In the genomic region with DNA sequence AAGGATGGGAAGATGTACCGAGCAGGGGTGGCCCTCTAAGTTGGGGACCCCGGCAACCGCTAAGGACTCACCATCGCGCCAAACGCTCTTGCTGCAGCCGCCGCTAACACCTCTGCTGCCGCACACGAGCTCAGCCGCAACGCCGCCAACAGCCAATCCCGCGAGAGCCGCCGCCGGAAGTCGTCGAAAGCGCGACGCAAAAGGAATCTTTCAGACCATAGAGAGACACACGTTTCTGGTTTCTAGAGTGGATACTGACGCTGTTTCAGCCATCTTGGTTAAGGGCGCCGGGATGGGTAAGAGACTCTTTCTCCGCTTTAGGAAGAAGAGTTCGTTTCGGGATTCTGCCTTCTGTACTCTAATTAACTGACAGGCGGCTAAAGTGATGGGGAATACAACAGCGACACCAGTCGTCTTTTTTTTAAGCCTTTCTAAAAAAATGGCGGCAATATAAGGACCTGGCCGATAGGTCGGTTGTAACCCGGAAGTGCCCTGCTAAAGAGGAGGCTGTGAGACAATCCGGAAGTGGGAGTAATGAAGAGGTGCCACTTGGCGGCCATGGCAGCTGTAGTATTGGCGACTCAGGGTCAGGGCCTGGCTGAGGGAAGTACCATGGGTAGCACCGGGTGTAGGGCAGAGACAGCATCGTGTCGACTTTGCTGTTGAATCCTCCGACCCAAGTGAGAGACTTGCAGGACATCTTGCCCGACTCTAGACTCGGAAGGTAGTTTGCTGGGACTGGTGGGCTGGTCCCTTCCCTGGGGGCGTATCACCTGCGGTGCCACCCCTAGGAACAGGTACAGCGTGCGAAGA, we compare ENCODE assay signal across 7 mouse cellular contexts. TPM values are rescaled to one million over a fixed set of nuclear protein-coding genes. Genes with fewer than 3 reads are reported as not detected.
A peak's percentile ranks its signal among the peaks of the same experiment; 100 is the strongest.
DNase-seq lines count a peak whose midpoint lies in the region; ATAC-seq lines count a peak whose summit lies in the region.

Gene Slc39a9, plus strand, starts transcription at position 191 of the 813 bp plus-strand sequence.
Gene Erh, minus strand, starts transcription at position 649 of the 813 bp plus-strand sequence.

- peak within 1 kb of the TSS; percentile 93 for H3K9ac ChIP-seq in intestine, embryonic 16.5 days (ENCODE audit: low read depth, low read length)
- H3K9ac ChIP-seq in midbrain, embryonic 11.5 days (ENCODE audit: low read length) = peak within 1 kb of the TSS; percentile 97

- no peaks in the 10 kb centered on the region for H3K27me3 ChIP-seq in intestine, embryonic 16.5 days (replicated peaks; ENCODE audit: control insufficient read depth, insufficient read depth, low read length)
- no peaks in the 10 kb centered on the region for H3K27me3 ChIP-seq in midbrain, embryonic 11.5 days (ENCODE audit: control insufficient read depth, insufficient read depth, low read length)

- H3K36me3 ChIP-seq in intestine, embryonic 16.5 days (ENCODE audit: control insufficient read depth, insufficient read depth, low read length) = 0 out of 2 replicates have a peak, but pooled peaks cover 3% of the 10 kb centered on the region
- peaks cover 8% of the 10 kb centered on the region for H3K36me3 ChIP-seq in midbrain, embryonic 11.5 days (ENCODE audit: control insufficient read depth, insufficient read depth, low read length)

- peak; percentile 98 for ATAC-seq in intestine, embryonic 16.5 days
- peak; percentile 98 for ATAC-seq in midbrain, embryonic 11.5 days (ENCODE audit: low FRiP score)

- intact Hi-C loops in left cerebral cortex, postnatal 36 days (cut with DNase I) = no loop called here

- H3K4me2 ChIP-seq in intestine, embryonic 16.5 days (ENCODE audit: low read depth, low read length) = peak within 1 kb of the TSS; percentile 80
- H3K4me2 ChIP-seq in midbrain, embryonic 11.5 days = peak within 1 kb of the TSS; percentile 85

- no peaks in the 10 kb centered on the region for H3K9me3 ChIP-seq in intestine, embryonic 16.5 days (ENCODE audit: control insufficient read depth, low read length)
- H3K9me3 ChIP-seq in midbrain, embryonic 11.5 days (ENCODE audit: control insufficient read depth, low read length) = no peaks in the 10 kb centered on the region

- WGBS in intestine, embryonic 16.5 days = under 1% methylated on average over 50 of the region's 50 CpGs
- WGBS in midbrain, embryonic 11.5 days = under 1% methylated on average over 50 of the region's 50 CpGs

- peak within 1 kb of the TSS; percentile 70 for H3K27ac ChIP-seq in intestine, embryonic 16.5 days (ENCODE audit: low read length)
- H3K27ac ChIP-seq in midbrain, embryonic 11.5 days (ENCODE audit: low read depth, low read length) = peak within 1 kb of the TSS; percentile 71

- DNase-seq in adrenal gland, adult 8-10 months = peak; percentile 92
- peak; percentile 94 for DNase-seq in embryo, embryonic 9.5 days (ENCODE audit: extremely low spot score)
- peak; percentile 78 to 93 for DNase-seq in gastrocnemius, postnatal 4 days (ENCODE audit: low spot score in 2 of 2)
- peak; percentile 94 to 96 for DNase-seq in left cerebral cortex, postnatal 36 days (ENCODE audit: low spot score in 2 of 2)
- peak; percentile 99 for DNase-seq in midbrain, embryonic 11.5 days (ENCODE audit: low spot score, missing footprints)
- peak; percentile 91 for DNase-seq in skeletal muscle tissue, adult 2 months (ENCODE audit: low read depth, low spot score)

- H3K4me1 ChIP-seq in intestine, embryonic 16.5 days (ENCODE audit: control insufficient read depth, insufficient read depth, low read length) = peaks cover 19% of the 10 kb centered on the region
- peaks cover 21% of the 10 kb centered on the region for H3K4me1 ChIP-seq in midbrain, embryonic 11.5 days (ENCODE audit: control insufficient read depth, insufficient read depth, low read length)

- peak within 1 kb of the TSS; percentile 79 for H3K4me3 ChIP-seq in intestine, embryonic 16.5 days (ENCODE audit: low read length)
- peak within 1 kb of the TSS; percentile 99 for H3K4me3 ChIP-seq in midbrain, embryonic 11.5 days (ENCODE audit: low read depth, low read length)

RNA-seq across cellular contexts. Expression of gene Slc39a9, which starts in this region (rescaled TPM):
- 10 to 100 TPM; 50.0 to 60.0 (median 55.6) TPM for total RNA-seq in adrenal gland, adult 8-10 months (2022)
- total RNA-seq in gastrocnemius, postnatal 4 days (2021) = 10 to 100 TPM; 21.2 to 22.6 TPM
- polyA plus RNA-seq in intestine, embryonic 16.5 days (2015; fragmentation: Nextera tagmentation; extraction: Ambion mirVana) = 26.9 and 29.0 TPM in 2 replicates
- total RNA-seq in left cerebral cortex, postnatal 36 days (2021) = 10 to 100 TPM; 36.7 to 37.6 TPM
- 29.8 and 30.4 TPM in 2 replicates for polyA plus RNA-seq in midbrain, embryonic 11.5 days (2014; fragmentation: Nextera tagmentation; extraction: Ambion mirVana)

RNA-seq across cellular contexts. Expression of gene Erh, which starts in this region (rescaled TPM):
- total RNA-seq in adrenal gland, adult 8-10 months (2022) = 10 to 100 TPM; 31.4 to 52.6 (median 43.5) TPM
- total RNA-seq in gastrocnemius, postnatal 4 days (2021) = 10 to 100 TPM; 57.7 to 61.6 TPM
- 206 and 241 TPM in 2 replicates for polyA plus RNA-seq in intestine, embryonic 16.5 days (2015; fragmentation: Nextera tagmentation; extraction: Ambion mirVana)
- total RNA-seq in left cerebral cortex, postnatal 36 days (2021) = 10 to 100 TPM; 35.8 to 37.8 TPM
- polyA plus RNA-seq in midbrain, embryonic 11.5 days (2014; fragmentation: Nextera tagmentation; extraction: Ambion mirVana) = 361 and 378 TPM in 2 replicates

Comparison
In these comparisons a context has a peak if more than half of its experiments do, and no peak if none do; other contexts are left out.
1. Peak in every context shown above with its lines: DNase-seq, ATAC-seq, H3K4me3 ChIP-seq and H3K27ac ChIP-seq.